Mouse (Mus musculus): ENCODE results near the gene Nagk.

DNA sequence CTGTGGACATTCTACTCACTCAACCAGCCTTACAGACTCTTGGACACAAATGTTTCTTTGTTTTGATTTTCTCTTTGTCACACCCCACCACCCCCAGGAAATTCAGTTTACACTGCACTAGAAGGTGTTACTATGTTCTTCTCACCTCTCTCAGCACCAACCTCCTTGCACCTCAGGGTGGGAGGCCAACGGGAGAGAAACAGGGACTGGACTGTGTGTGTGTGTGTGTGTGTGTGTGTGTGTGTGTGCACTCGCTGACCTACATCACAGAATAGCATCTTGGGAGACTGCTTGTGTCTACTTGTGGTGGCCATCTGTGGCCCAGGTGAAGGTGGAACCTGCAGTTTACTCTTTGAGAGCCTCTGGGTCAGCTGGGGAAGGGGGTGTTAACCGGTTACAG is 8.4 kb upstream of the Nagk start:
- TF ChIP-seq GATA1 (IDR thresholded peaks at IDR 0.05; ENCODE audit: low read length) (no peak), TAL1 (IDR thresholded peaks at IDR 0.05; ENCODE audit: low read length) (no peak)
